Mouse (Mus musculus) G1E (cell line): ENCODE measurements around the gene Fmo1. TPM values are rescaled to one million over a fixed set of nuclear protein-coding genes. Genes with fewer than 3 reads are reported as not detected.

Experiments used
- ATAC-seq: 2 replicates; pipeline ENCODE4 v1.8.0; 2016; ENCODE audit warnings: mild to moderate bottlenecking; ENCODE audit not compliant: insufficient number of reproducible peaks, poor library complexity, low FRiP score, severe bottlenecking; ENCODE audit errors: extremely low read depth
- DNase-seq: peaks from one replicate; pipeline ENCODE4 v3.0.0; 2012; ENCODE audit warnings: low spot score
- H3K27me3 ChIP-seq: 2 replicates; pipeline ENCODE4 v1.6.1; 2012; ENCODE audit warnings: mild to moderate bottlenecking, low read length, inconsistent platforms; ENCODE audit not compliant: insufficient read depth
- H3K36me3 ChIP-seq: replicated peaks from 2 replicates; pipeline ENCODE3; 2012; ENCODE audit warnings: mild to moderate bottlenecking, inconsistent platforms
- H3K4me1 ChIP-seq: 2 replicates; pipeline ENCODE4 v1.6.1; 2012; ENCODE audit warnings: low read depth, low read length, inconsistent platforms, mixed read lengths; ENCODE audit not compliant: insufficient read depth
- H3K4me3 ChIP-seq: 2 replicates; pipeline ENCODE4 v1.5.1; 2012; ENCODE audit warnings: low read depth, mild to moderate bottlenecking, inconsistent platforms, low read length, moderate library complexity, mixed read lengths
- H3K9me3 ChIP-seq: replicated peaks from 2 replicates; pipeline ENCODE4 v1.6.1; 2012; ENCODE audit warnings: inconsistent platforms
- CTCF ChIP-seq: IDR thresholded peaks from 2 replicates; pipeline ENCODE4 v1.5.1; 2012; ENCODE audit warnings: low read depth, low read length, inconsistent platforms, mixed read lengths
- GATA1 ChIP-seq: IDR thresholded peaks from 2 replicates; pipeline ENCODE4 v1.6.1; 2012; ENCODE audit warnings: borderline replicate concordance, low read length, inconsistent platforms, mixed read lengths
- GATA2 ChIP-seq: IDR thresholded peaks from 2 replicates; pipeline ENCODE4 v1.6.1; 2012; ENCODE audit warnings: low read depth, low read length, inconsistent platforms, borderline replicate concordance
- POLR2AphosphoS5 ChIP-seq: IDR thresholded peaks from 2 replicates; pipeline ENCODE4 v1.6.1; 2012; ENCODE audit warnings: low read depth, low read length, inconsistent platforms; ENCODE audit not compliant: insufficient replicate concordance
- TAL1 ChIP-seq: conservative IDR thresholded peaks from 2 replicates; pipeline ENCODE4 v1.6.1; 2012; ENCODE audit warnings: low read depth, low read length, inconsistent platforms, mixed read lengths
- polyA plus RNA-seq: library from polyadenylated mRNA; stranded (reverse); fragments of >175 nt; gene quantifications from 2 replicates; pipeline ENCODE4 v1.2.3, GENCODE M21; 2012
- total RNA-seq, 2 experiments: library from RNA; stranded (forward) in 1 of 2; stranded (reverse) in 1 of 2; fragments of 200-1000 nt in 1 of 2; fragments of >200 nt in 1 of 2; fragmentation: Nextera tagmentation in 1 of 2; gene quantifications; 2 replicates each; pipeline ENCODE4 v1.2.3; 2014 to 2017

The Fmo1 gene
- total and polyA plus RNA-seq, 3 experiments = 0.82 TPM; not detected in 2

- no peaks in the 10 kb centered on the region for H3K27me3 ChIP-seq
- ATAC-seq (no peak), DNase-seq (no peak)
- no peak overlapping the region for H3K4me3 ChIP-seq
- H3K36me3 ChIP-seq = no peaks in the 10 kb centered on the region
- no peaks in the 10 kb centered on the region for H3K9me3 ChIP-seq
- no peaks in the 10 kb centered on the region for H3K4me1 ChIP-seq
- TF ChIP-seq GATA1 (no peak), TAL1 (no peak), CTCF (no peak), POLR2AphosphoS5 (no peak), GATA2 (no peak)
Observed at GRCm38 (mm10) chr1:162864816-162865492, 1.5 kb downstream of the Fmo1 start.

- TF ChIP-seq POLR2AphosphoS5 (no peak), GATA2 (no peak), GATA1 (no peak), TAL1 (no peak), CTCF (no peak)
- ATAC-seq (no peak), DNase-seq (no peak)
- Histone ChIP-seq H3K36me3 (no peaks in the 10 kb centered on the region), H3K9me3 (no peaks in the 10 kb centered on the region), H3K4me1 (no peaks in the 10 kb centered on the region), H3K4me3 (no peak overlapping the region), H3K27me3 (no peaks in the 10 kb centered on the region)
Observed at GRCm38 (mm10) chr1:162864279-162864678, 2.1 kb downstream of the Fmo1 start.

- TF ChIP-seq GATA1 (no peak), CTCF (no peak), TAL1 (no peak), GATA2 (no peak), POLR2AphosphoS5 (no peak)
- ATAC-seq (no peak), DNase-seq (no peak)
- H3K9me3 ChIP-seq = no peaks in the 10 kb centered on the region
- no peaks in the 10 kb centered on the region for H3K27me3 ChIP-seq
- H3K4me1 ChIP-seq = no peaks in the 10 kb centered on the region
- H3K4me3 ChIP-seq = no peak overlapping the region
- H3K36me3 ChIP-seq = no peaks in the 10 kb centered on the region
Observed at GRCm38 (mm10) chr1:162863579-162863978, 2.8 kb downstream of the Fmo1 start.

GRCm38 (mm10) chr1:162862328-162862727 is 4.1 kb downstream of the Fmo1 start:
- Histone ChIP-seq H3K4me3 (no peak overlapping the region), H3K36me3 (no peaks in the 10 kb centered on the region), H3K4me1 (no peaks in the 10 kb centered on the region), H3K27me3 (no peaks in the 10 kb centered on the region), H3K9me3 (no peaks in the 10 kb centered on the region)
- TF ChIP-seq GATA1 (no peak), CTCF (no peak), TAL1 (no peak), GATA2 (no peak), POLR2AphosphoS5 (no peak)
- no peak for ATAC-seq
- no peak for DNase-seq

GRCm38 (mm10) chr1:162859996-162860605 is 6.3 kb downstream of the Fmo1 start:
- ATAC-seq (no peak), DNase-seq (no peak)
- TF ChIP-seq CTCF = no peak
- no peak for TF ChIP-seq GATA1
- TF ChIP-seq POLR2AphosphoS5 = no peak
- TF ChIP-seq GATA2 = no peak
- TF ChIP-seq TAL1 = no peak
- Histone ChIP-seq H3K36me3 (no peaks in the 10 kb centered on the region), H3K9me3 (no peaks in the 10 kb centered on the region), H3K4me3 (no peak overlapping the region), H3K27me3 (no peaks in the 10 kb centered on the region), H3K4me1 (no peaks in the 10 kb centered on the region)

- Histone ChIP-seq H3K9me3 (no peaks in the 10 kb centered on the region), H3K27me3 (no peaks in the 10 kb centered on the region), H3K4me1 (no peaks in the 10 kb centered on the region), H3K36me3 (no peaks in the 10 kb centered on the region), H3K4me3 (no peak overlapping the region)
- DNase-seq = no peak
- TF ChIP-seq CTCF = no peak
- no peak for TF ChIP-seq GATA2
- TF ChIP-seq POLR2AphosphoS5 = no peak
- no peak for TF ChIP-seq GATA1
- no peak for TF ChIP-seq TAL1
- ATAC-seq = no peak
Observed at GRCm38 (mm10) chr1:162859545-162859976, 6.8 kb downstream of the Fmo1 start.
